Mouse (Mus musculus) layer of hippocampus, postnatal 25 days (tissue): ENCODE data around the gene Olfr457. TPM values are rescaled to one million over a fixed set of nuclear protein-coding genes. Genes with fewer than 3 reads are reported as not detected.

ENCODE experiments used
- total RNA-seq, 2 experiments: library from RNA; stranded (reverse); gene quantifications; 2 replicates each; pipeline ENCODE4 v1.2.3; 2021

The Olfr457 gene
- total RNA-seq, 2 experiments from 2014 or later, result not detected

Other genes starting within 250 kb of the Olfr457 start
- gene Gstk1, start 230.4 kb downstream of the Olfr457 start, total RNA-seq, result 10 to 100 TPM; 10.2 to 13.7 TPM
- not detected for gene Tmem139, start 214.4 kb downstream of the Olfr457 start, total RNA-seq
- gene Casp2, start 211.3 kb downstream of the Olfr457 start, total RNA-seq, result 10 to 100 TPM; 16.5 to 25.5 TPM
- 1 to 10 TPM; 2.7 to 2.8 TPM for gene Clcn1, start 189.7 kb downstream of the Olfr457 start, total RNA-seq
- 10 to 100 TPM; 74.8 to 76.8 TPM for gene Fam131b, start 151.7 kb downstream of the Olfr457 start, total RNA-seq
- 10 to 100 TPM; 47.9 to 51.7 TPM for gene Zyx, start 126.7 kb downstream of the Olfr457 start, total RNA-seq
- under 1 TPM; 0.22 to 0.47 TPM for gene Epha1, start 103.1 kb downstream of the Olfr457 start, total RNA-seq
- gene Tas2r143, start 76.1 kb downstream of the Olfr457 start, total RNA-seq, result not detected
- gene Tas2r135, start 70.9 kb downstream of the Olfr457 start, total RNA-seq, result not detected
- not detected for gene Tas2r126, start 41.8 kb downstream of the Olfr457 start, total RNA-seq
- gene Olfr458, start 11.1 kb downstream of the Olfr457 start, total RNA-seq, result not detected
- not detected for gene Olfr456, start 10.9 kb upstream of the Olfr457 start, total RNA-seq
- not detected for gene Olfr455, start 71.3 kb upstream of the Olfr457 start, total RNA-seq
- gene Tcaf3, start 121.4 kb upstream of the Olfr457 start, total RNA-seq, result not detected
- under 1 TPM; 0.42 to 0.44 TPM for gene Tcaf2, start 168.9 kb upstream of the Olfr457 start, total RNA-seq
- 100 to 1,000 TPM; 207 to 217 TPM for gene Tcaf1, start 233.8 kb upstream of the Olfr457 start, total RNA-seq